Mouse (Mus musculus) liver, adult 2 months (tissue): ENCODE measurements around the gene Gsdma3.

Source experiments
- CTCF ChIP-seq: fragments of 200-500 bp; IDR thresholded peaks from 2 replicates; pipeline ENCODE4 v1.5.1; 2011; ENCODE audit warnings: low read depth, low read length, control low read depth
- POLR2A ChIP-seq: fragments of 200-500 bp; IDR thresholded peaks from 2 replicates; pipeline ENCODE4 v1.6.1; 2011; ENCODE audit warnings: low read length, control low read depth; ENCODE audit not compliant: insufficient read depth; ENCODE audit errors: extremely low read depth

DNA sequence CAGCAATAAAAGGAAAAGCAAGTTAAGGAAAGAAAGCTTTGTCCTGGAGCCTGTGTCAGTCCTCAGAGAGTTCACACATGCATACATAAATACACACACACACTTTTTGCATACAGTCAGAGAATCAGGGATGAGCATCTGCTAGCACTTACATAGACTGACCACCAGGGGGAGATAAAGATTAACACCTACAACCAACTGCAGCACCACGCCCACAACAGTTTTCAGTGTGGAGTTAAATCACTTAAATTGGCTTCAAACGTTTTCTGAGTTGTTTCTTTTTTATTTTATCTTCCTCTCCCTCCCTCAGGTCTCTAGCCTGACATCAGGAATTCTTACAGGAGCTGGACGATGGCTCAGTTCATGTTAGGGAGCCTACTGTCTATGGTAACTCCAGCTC, 19.4 kb upstream of the Gsdma3 start:
- TF ChIP-seq POLR2A (no peak), CTCF (peak; percentile 29; the same call in 1 of the 2 replicates)
